Mouse (Mus musculus) cortical plate, adult 2 months (tissue): ENCODE measurements around the gene Pan3.

Experiments
- CTCF ChIP-seq: fragments of 200-500 bp; IDR thresholded peaks from 2 replicates; pipeline ENCODE4 v1.5.1; 2011; ENCODE audit warnings: mild to moderate bottlenecking, control low read depth, low read length; ENCODE audit not compliant: insufficient read depth; ENCODE audit errors: extremely low read depth
- POLR2A ChIP-seq: fragments of 200-500 bp; IDR thresholded peaks from 2 replicates; pipeline ENCODE4 v1.6.1; 2011; ENCODE audit warnings: mild to moderate bottlenecking, low read length, control low read depth; ENCODE audit not compliant: insufficient read depth; ENCODE audit errors: extremely low read depth

DNA sequence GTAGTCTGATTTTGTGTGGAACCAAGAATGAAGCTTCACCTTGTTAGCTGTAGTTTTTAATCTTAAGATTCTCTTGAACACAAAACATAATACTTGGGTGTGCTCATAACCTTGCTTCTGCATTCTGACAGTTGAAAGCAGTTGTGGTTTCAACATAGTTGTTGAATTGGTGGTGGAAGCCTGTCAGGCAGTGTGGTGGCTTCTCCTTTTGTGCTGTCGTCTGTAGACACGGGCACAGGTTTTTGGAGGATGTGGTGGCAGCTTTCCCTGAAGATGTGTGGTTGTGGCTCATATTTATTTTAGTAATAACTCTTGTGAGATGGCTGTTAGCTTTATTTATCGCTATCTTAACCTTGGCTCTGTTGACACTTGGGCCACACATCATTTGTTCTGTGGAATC lies 97.8 kb downstream of the Pan3 start:
- TF ChIP-seq CTCF: no peak
- no peak for TF ChIP-seq POLR2A
